Mouse (Mus musculus) spleen, postnatal 14 days (tissue): Measurements from ENCODE around the gene Top2a.

ENCODE experiments used
- DNase-seq, 2 experiments: peaks; one replicate each; pipeline ENCODE4 v3.0.0; 2021 to 2022; ENCODE audit warnings: low spot score in 2 of 2

Top2a gene

GRCm38 (mm10) chr11:99023500-99024467 lies at the start of gene Top2a:
TSS of gene Top2a (minus strand) at chr11:99024189.
- DNase-seq: peak; percentile 89 to 92

- DNase-seq: no peak
Observed at GRCm38 (mm10) chr11:99073781-99074180, 49.8 kb upstream of the Top2a start.

- no peak for DNase-seq
Observed at GRCm38 (mm10) chr11:99071866-99072265, 47.9 kb upstream of the Top2a start.

- DNase-seq: no peak
Observed at GRCm38 (mm10) chr11:99068455-99068854, 44.5 kb upstream of the Top2a start.

GRCm38 (mm10) chr11:99067591-99067990 lies 43.6 kb upstream of the Top2a start:
- DNase-seq: no peak

- peak in 1 of 2 experiments; percentile 50 for DNase-seq
Observed at GRCm38 (mm10) chr11:99065979-99066378, 42.0 kb upstream of the Top2a start.

GRCm38 (mm10) chr11:99065353-99065752 lies 41.4 kb upstream of the Top2a start:
- no peak for DNase-seq

- DNase-seq: no peak
Observed at GRCm38 (mm10) chr11:99063406-99064131, 39.6 kb upstream of the Top2a start.

- no peak for DNase-seq
Observed at GRCm38 (mm10) chr11:99062661-99063060, 38.7 kb upstream of the Top2a start.

GRCm38 (mm10) chr11:99060435-99060834 lies 36.4 kb upstream of the Top2a start:
- DNase-seq: no peak

GRCm38 (mm10) chr11:99055571-99056452 lies 31.8 kb upstream of the Top2a start:
- DNase-seq: no peak

GRCm38 (mm10) chr11:99055143-99055542 lies 31.2 kb upstream of the Top2a start:
- DNase-seq: no peak

GRCm38 (mm10) chr11:99047643-99048042 lies 23.7 kb upstream of the Top2a start:
- DNase-seq: no peak

GRCm38 (mm10) chr11:99047120-99047519 lies 23.1 kb upstream of the Top2a start:
- DNase-seq: no peak

- DNase-seq: no peak
Observed at GRCm38 (mm10) chr11:99045159-99045889, 21.3 kb upstream of the Top2a start.

GRCm38 (mm10) chr11:99044306-99044705 lies 20.3 kb upstream of the Top2a start:
- no peak for DNase-seq

- no peak for DNase-seq
Observed at GRCm38 (mm10) chr11:99043632-99044031, 19.6 kb upstream of the Top2a start.

GRCm38 (mm10) chr11:99042834-99043431 lies 18.9 kb upstream of the Top2a start:
- DNase-seq: no peak

GRCm38 (mm10) chr11:99041841-99042780 lies 18.1 kb upstream of the Top2a start:
- no peak for DNase-seq
